Mouse (Mus musculus) adrenal gland, postnatal 25 days (tissue): ENCODE measurements at regions not wholly inside any gene's neighbourhood (a gene's known extent, or its start where the extent isn't known, plus 50 kb on each side); places are given as distances from the start of the nearest gene placed in this dataset.

Experiments
- DNase-seq: peaks from one replicate; pipeline ENCODE4 v3.0.0; 2021; ENCODE audit warnings: mixed read lengths

GRCm38 (mm10) chr1:122607309-122607708 is 1039.5 kb upstream of the Ddx18 start:
- DNase-seq: no peak

- no peak for DNase-seq
Observed at GRCm38 (mm10) chr1:122575954-122576353, 1008.2 kb upstream of the Ddx18 start.

- DNase-seq: no peak
Observed at GRCm38 (mm10) chr1:122551596-122551995, 983.8 kb upstream of the Ddx18 start.

- DNase-seq: no peak
Observed at GRCm38 (mm10) chr1:122509580-122509979, 941.8 kb upstream of the Ddx18 start.

- no peak for DNase-seq
Observed at GRCm38 (mm10) chr1:122501707-122502106, 933.9 kb upstream of the Ddx18 start.

- no peak for DNase-seq
Observed at GRCm38 (mm10) chr1:122478003-122478402, 910.2 kb upstream of the Ddx18 start.

- peak; percentile 2 for DNase-seq
Observed at GRCm38 (mm10) chr1:122463931-122464330, 896.1 kb upstream of the Ddx18 start.

GRCm38 (mm10) chr1:122459056-122459455 is 891.3 kb upstream of the Ddx18 start:
- DNase-seq: no peak

- DNase-seq: no peak
Observed at GRCm38 (mm10) chr1:122454881-122455280, 887.1 kb upstream of the Ddx18 start.

- DNase-seq: no peak
Observed at GRCm38 (mm10) chr1:122453617-122454016, 885.8 kb upstream of the Ddx18 start.

GRCm38 (mm10) chr1:122439358-122439757 is 871.6 kb upstream of the Ddx18 start:
- no peak for DNase-seq

- DNase-seq: no peak
Observed at GRCm38 (mm10) chr1:122423503-122423902, 855.7 kb upstream of the Ddx18 start.

GRCm38 (mm10) chr1:122396342-122396741 is 828.6 kb upstream of the Ddx18 start:
- no peak for DNase-seq

- DNase-seq: no peak
Observed at GRCm38 (mm10) chr1:122393660-122394355, 826.0 kb upstream of the Ddx18 start.

GRCm38 (mm10) chr1:122357015-122357414 is 789.2 kb upstream of the Ddx18 start:
- peak; percentile 99 for DNase-seq

GRCm38 (mm10) chr1:122351530-122351929 is 783.7 kb upstream of the Ddx18 start:
- no peak for DNase-seq

GRCm38 (mm10) chr1:122333267-122333666 is 765.5 kb upstream of the Ddx18 start:
- no peak for DNase-seq

- no peak for DNase-seq
Observed at GRCm38 (mm10) chr1:122328276-122328675, 760.5 kb upstream of the Ddx18 start.
